Mouse (Mus musculus) heart, postnatal 0 days (tissue): ENCODE measurements around the gene Pigf. TPM values are rescaled to one million over a fixed set of nuclear protein-coding genes. Genes with fewer than 3 reads are reported as not detected.

Source experiments
- ATAC-seq: fragments of 200-750 bp; cut with Nextera tagmentation; 2 replicates; pipeline ENCODE4 v1.8.0; 2017; ENCODE audit warnings: low read depth, moderate number of reproducible peaks, moderate library complexity; ENCODE audit not compliant: insufficient read depth
- DNase-seq: peaks from one replicate; pipeline ENCODE4 v3.0.0-alpha.2; 2016; ENCODE audit warnings: low spot score
- H3K27ac ChIP-seq: fragments of 300-500 bp; sonication (generic); 2 replicates; pipeline ENCODE4 v1.5.1; 2014; ENCODE audit warnings: low read depth, mild to moderate bottlenecking
- H3K27me3 ChIP-seq: fragments of 300-500 bp; sonication (generic); 2 replicates; pipeline ENCODE4 v1.6.1; 2014; ENCODE audit warnings: low read length, mixed read lengths; ENCODE audit not compliant: control insufficient read depth, insufficient read depth
- H3K36me3 ChIP-seq: fragments of 300-500 bp; sonication (generic); replicated peaks from 2 replicates; pipeline ENCODE4 v1.6.1; 2014; ENCODE audit warnings: low read length, mixed read lengths; ENCODE audit not compliant: control insufficient read depth, insufficient read depth
- H3K4me1 ChIP-seq: fragments of 300-500 bp; sonication (generic); 2 replicates; pipeline ENCODE4 v1.6.1; 2014; ENCODE audit warnings: antibody characterized with exemption; ENCODE audit not compliant: control insufficient read depth, insufficient read depth
- H3K4me2 ChIP-seq: fragments of 300-500 bp; sonication (generic); 2 replicates; pipeline ENCODE4 v1.6.1; 2014; ENCODE audit warnings: low read depth, mild to moderate bottlenecking, low read length, moderate library complexity
- H3K4me3 ChIP-seq: fragments of 300-500 bp; sonication (generic); 2 replicates; pipeline ENCODE4 v1.5.1; 2014; ENCODE audit warnings: low read depth, low read length
- H3K9ac ChIP-seq: fragments of 300-500 bp; sonication (generic); replicated peaks from 2 replicates; pipeline ENCODE4 v1.6.1; 2014; ENCODE audit warnings: low read depth, low read length, mixed read lengths
- H3K9me3 ChIP-seq: fragments of 300-500 bp; sonication (generic); replicated peaks from 2 replicates; pipeline ENCODE4 v1.6.1; 2016; ENCODE audit warnings: low read length; ENCODE audit not compliant: control insufficient read depth
- CTCF ChIP-seq: IDR thresholded peaks from 2 replicates; pipeline ENCODE4 v1.5.1; 2016; ENCODE audit warnings: antibody characterized with exemption, control low read depth, low read depth
- EP300 ChIP-seq: IDR thresholded peaks from 2 replicates; pipeline ENCODE4 v1.6.1; 2016; ENCODE audit warnings: antibody characterized with exemption, low read depth
- WGBS: fragments of 180-500 bp; shearing (Covaris S2); extraction: QIAGEN DNeasy Blood & Tissue Kit; methylation state at CpG from one replicate; pipeline ENCODE4 v1.1.7; 2014; 5-methylcytosine and 5-hydroxymethylcytosine counted together
- polyA plus RNA-seq: library from polyadenylated mRNA; unstranded; fragments of >200 nt; fragmentation: Nextera tagmentation; extraction: Ambion mirVana; gene quantifications from 2 replicates; pipeline ENCODE4 v1.2.1, GENCODE M21; 2015
- total RNA-seq: library from RNA; depleted of rRNA; stranded (reverse); fragments of >200 nt; gene quantifications from 2 replicates; pipeline ENCODE4 v1.2.3, GENCODE M21; 2014; ENCODE audit warnings: low replicate concordance; rRNA removed

Gene Pigf
- total and polyA plus RNA-seq, 2 experiments from 2014 or later: 9.0 to 10.1 TPM

GRCm38 (mm10) chr17:86948801-86949200 lies 76.4 kb downstream of the Pigf start:
- no peak for DNase-seq

GRCm38 (mm10) chr17:86947840-86948796 lies 77.1 kb downstream of the Pigf start, which contains the start of gene Atp6v1e2:
Gene Atp6v1e2 (minus strand): TSS chr17:86947897.
- Histone ChIP-seq H3K27me3 (no peaks in the 10 kb centered on the region), H3K4me2 (no peak within 1 kb of the TSS), H3K4me3 (no peak within 1 kb of the TSS), H3K9me3 (no peaks in the 10 kb centered on the region), H3K4me1 (no peaks in the 10 kb centered on the region), H3K36me3 (no peaks in the 10 kb centered on the region), H3K27ac (no peak within 1 kb of the TSS), H3K9ac (no peak within 1 kb of the TSS)
- WGBS: 82% methylated on average over 28 of the region's 28 CpGs
- DNase-seq: no peak
- no peak for TF ChIP-seq EP300
- no peak for ATAC-seq

More at GRCm38 (mm10) chr17:86948801-86949200, 76.4 kb downstream of the Pigf start:
- 54% methylated on average over 6 of the region's 6 CpGs for WGBS
- Histone ChIP-seq H3K27me3 (no peaks in the 10 kb centered on the region), H3K36me3 (no peaks in the 10 kb centered on the region), H3K4me3 (no peak overlapping the region), H3K4me1 (no peaks in the 10 kb centered on the region), H3K27ac (no peak overlapping the region), H3K9ac (no peak overlapping the region), H3K4me2 (no peak overlapping the region), H3K9me3 (no peaks in the 10 kb centered on the region)
- ATAC-seq: no peak
- TF ChIP-seq CTCF: no peak
- TF ChIP-seq EP300: no peak

Other genes starting within 250 kb of the Pigf start
- not detected in 2 replicates for gene Tmem247, start 108.1 kb downstream of the Pigf start, total RNA-seq
- not detected in 2 replicates for gene Tmem247, start 108.1 kb downstream of the Pigf start, polyA plus RNA-seq
- not detected in 2 replicates for gene Atp6v1e2, start 77.5 kb downstream of the Pigf start, total RNA-seq
- gene Atp6v1e2, start 77.5 kb downstream of the Pigf start, polyA plus RNA-seq: not detected in 2 replicates
- 67.4 and 74.6 TPM in 2 replicates for gene Rhoq, start 62.3 kb downstream of the Pigf start, total RNA-seq
- gene Rhoq, start 62.3 kb downstream of the Pigf start, polyA plus RNA-seq: 17.6 and 18.7 TPM in 2 replicates
- 34.7 and 40.0 TPM in 2 replicates for gene Cript, start 144 bp upstream of the Pigf start, total RNA-seq
- 116 and 124 TPM in 2 replicates for gene Cript, start 144 bp upstream of the Pigf start, polyA plus RNA-seq
- 11.4 and 17.7 TPM in 2 replicates for gene Socs5, start 82.3 kb upstream of the Pigf start, total RNA-seq
- gene Socs5, start 82.3 kb upstream of the Pigf start, polyA plus RNA-seq: 7.3 and 7.9 TPM in 2 replicates
- 71.0 and 78.3 TPM in 2 replicates for gene Mcfd2, start 240.5 kb upstream of the Pigf start, total RNA-seq
- 75.1 and 77.2 TPM in 2 replicates for gene Mcfd2, start 240.5 kb upstream of the Pigf start, polyA plus RNA-seq